Comparison of ENCODE assay signal across 14 mouse cellular contexts in the genomic region with DNA sequence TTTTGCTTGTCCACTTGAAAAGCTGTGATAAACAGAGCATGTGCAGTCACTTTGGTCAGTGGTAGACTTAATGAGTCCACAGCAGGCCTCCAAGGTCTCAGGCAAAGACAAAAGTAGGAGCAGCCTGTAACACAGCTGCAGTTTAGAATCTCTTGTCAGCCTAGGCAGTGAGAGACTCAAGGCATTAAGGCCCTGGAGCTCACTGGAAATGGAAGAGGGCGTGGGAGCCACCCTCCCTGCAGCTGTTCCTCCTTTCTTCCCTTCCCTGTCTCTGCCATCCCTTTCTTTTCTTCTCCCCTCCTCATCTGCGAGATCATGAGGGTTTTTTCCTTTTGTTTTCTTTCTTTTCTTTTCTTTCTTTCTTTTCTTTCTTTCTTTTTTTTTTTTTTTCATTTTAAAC.
"Had no signal": no experiment of that assay in that cellular context is flagged by ENCODE, and none has a peak within 500 bp of the region (broad histone marks: within the 10 kb centered on the region; RNA-seq: fewer than 3 reads in every experiment).

No protein-coding gene starts in this region.

- H3K27me3 ChIP-seq: limb, embryonic 12.5 days; liver, embryonic 13.5 days; lung, embryonic 15.5 days; megakaryocyte, embryonic 14.5 days; midbrain, embryonic 15.5 days; neural tube, embryonic 13.5 days had no signal

- ATAC-seq: liver, postnatal 0 days; midbrain, embryonic 15.5 days had no signal

- H3K27ac ChIP-seq: limb, embryonic 12.5 days; liver, embryonic 13.5 days; lung, embryonic 15.5 days; macrophage; midbrain, embryonic 15.5 days; neural tube, embryonic 13.5 days had no signal

- H3K9me3 ChIP-seq: limb, embryonic 12.5 days; liver, embryonic 13.5 days; lung, embryonic 15.5 days; midbrain, embryonic 15.5 days; neural tube, embryonic 13.5 days had no signal

- H3K4me2 ChIP-seq: limb, embryonic 12.5 days; liver, embryonic 13.5 days; lung, embryonic 15.5 days; midbrain, embryonic 11.5 days; midbrain, embryonic 15.5 days; neural tube, embryonic 13.5 days had no signal

- H3K9ac ChIP-seq: limb, embryonic 12.5 days; liver, embryonic 13.5 days; liver, postnatal 0 days; lung, embryonic 15.5 days; midbrain, embryonic 15.5 days; neural tube, embryonic 13.5 days had no signal

- H3K4me3 ChIP-seq: limb, embryonic 12.5 days; liver, embryonic 13.5 days; lung, embryonic 15.5 days; megakaryocyte, embryonic 14.5 days; midbrain, embryonic 15.5 days; neural tube, embryonic 13.5 days had no signal

- DNase-seq: kidney, postnatal 10 days; kidney, postnatal 4 days; liver; liver, embryonic 13.5 days; liver, postnatal 0 days; lung, postnatal 14 days; thymus, postnatal 4 days had no signal

- H3K4me1 ChIP-seq: limb, embryonic 12.5 days; liver, embryonic 13.5 days; lung, embryonic 15.5 days; midbrain, embryonic 15.5 days; neural tube, embryonic 13.5 days had no signal
